Mouse (Mus musculus) heart, embryonic 11.5 days (tissue): ENCODE results near the gene Hist1h1b. TPM values are rescaled to one million over a fixed set of nuclear protein-coding genes. Genes with fewer than 3 reads are reported as not detected.
"Not testable (repeated sequence)": the region's sequence is repeated elsewhere in the genome, so short reads cannot be mapped to it uniquely, and the experiment has no call there.

Experiments used
- ATAC-seq: fragments of 200-750 bp; cut with Nextera tagmentation; replicated peaks from 2 replicates; pipeline ENCODE4 v1.8.0; 2017; ENCODE audit warnings: moderate library complexity; ENCODE audit not compliant: insufficient number of reproducible peaks, low FRiP score, low TSS enrichment
- H3K27ac ChIP-seq: fragments of 300-500 bp; sonication (generic); 2 replicates; pipeline ENCODE4 v1.5.1; 2014; ENCODE audit warnings: mild to moderate bottlenecking, low read depth, low read length
- H3K27me3 ChIP-seq: fragments of 300-500 bp; sonication (generic); 2 replicates; pipeline ENCODE4 v1.6.1; 2014; ENCODE audit warnings: mild to moderate bottlenecking, low read length, mixed read lengths; ENCODE audit not compliant: control insufficient read depth, insufficient read depth
- H3K36me3 ChIP-seq: fragments of 300-500 bp; sonication (generic); 2 replicates; pipeline ENCODE4 v1.6.1; 2014; ENCODE audit warnings: mild to moderate bottlenecking, low read length, moderate library complexity, mixed read lengths; ENCODE audit not compliant: control insufficient read depth, insufficient read depth
- H3K4me1 ChIP-seq: fragments of 300-500 bp; sonication (generic); 2 replicates; pipeline ENCODE4 v1.6.1; 2014; ENCODE audit warnings: low read length; ENCODE audit not compliant: control insufficient read depth, insufficient read depth
- H3K4me2 ChIP-seq: fragments of 300-500 bp; sonication (generic); 2 replicates; pipeline ENCODE4 v1.6.1; 2014; ENCODE audit warnings: mild to moderate bottlenecking, moderate library complexity
- H3K4me3 ChIP-seq: fragments of 300-500 bp; sonication (generic); 2 replicates; pipeline ENCODE4 v1.5.1; 2014; ENCODE audit warnings: low read depth, low read length
- H3K9ac ChIP-seq: fragments of 300-500 bp; sonication (generic); 2 replicates; pipeline ENCODE4 v1.6.1; 2014; ENCODE audit warnings: mild to moderate bottlenecking, low read depth, low read length, moderate library complexity
- H3K9me3 ChIP-seq: fragments of 300-500 bp; sonication (generic); replicated peaks from 2 replicates; pipeline ENCODE4 v1.6.1; 2016; ENCODE audit warnings: low read length; ENCODE audit not compliant: control insufficient read depth
- WGBS: fragments of 180-500 bp; shearing (Covaris S2); extraction: QIAGEN DNeasy Blood & Tissue Kit; methylation state at CpG from one replicate; pipeline ENCODE4 v1.1.7; 2014; ENCODE audit not compliant: insufficient replicate concordance; 5-methylcytosine and 5-hydroxymethylcytosine counted together
- polyA plus RNA-seq: library from polyadenylated mRNA; unstranded; fragments of >200 nt; fragmentation: Nextera tagmentation; extraction: Ambion mirVana; gene quantifications from 2 replicates; pipeline ENCODE4 v1.2.1, GENCODE M21; 2014

The Hist1h1b gene
- polyA plus RNA-seq, 1 experiment from 2014 or later: 10.8 TPM

DNA sequence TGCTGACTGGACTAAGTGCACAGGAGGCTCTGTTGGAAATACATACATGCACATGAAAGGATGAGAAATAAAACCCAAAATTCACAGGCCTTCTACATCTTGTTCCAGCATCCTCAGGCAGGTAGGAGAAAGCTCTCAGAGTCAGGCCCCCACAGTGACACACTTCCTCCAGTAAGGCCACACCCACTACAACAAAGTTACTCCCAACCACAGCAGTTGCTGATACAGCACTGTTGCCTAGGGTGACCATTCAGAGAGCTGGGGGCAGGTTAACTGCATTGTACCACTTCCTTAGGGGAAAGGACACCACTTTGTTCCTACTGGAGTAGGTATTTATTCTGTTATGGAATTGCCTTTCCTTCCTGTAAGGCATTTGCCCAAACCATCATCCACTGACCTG is 16.7 kb upstream of the Hist1h1b start:
- not testable (repeated sequence) for ATAC-seq, H3K4me1 ChIP-seq, H3K9me3 ChIP-seq, H3K4me2 ChIP-seq, H3K27ac ChIP-seq, H3K4me3 ChIP-seq, H3K9ac ChIP-seq, H3K36me3 ChIP-seq, H3K27me3 ChIP-seq

DNA sequence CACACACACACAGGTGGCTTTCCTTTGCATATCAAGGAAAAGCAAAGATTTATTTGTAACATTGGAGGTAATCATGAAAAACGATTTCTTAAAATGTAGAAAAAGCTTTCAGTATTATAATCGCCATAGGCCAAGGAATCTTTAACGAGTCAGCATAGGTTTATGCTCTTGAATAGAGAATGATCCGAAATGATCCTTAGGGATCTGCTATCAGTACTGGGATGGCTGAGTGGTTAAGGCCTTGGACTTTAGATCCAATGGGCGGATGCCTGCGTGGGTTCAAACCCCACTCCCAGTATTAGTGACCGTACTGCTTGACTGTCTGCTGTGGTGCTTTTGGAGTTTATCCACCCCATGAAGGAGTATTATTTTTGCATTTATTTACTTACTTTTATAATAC is 15.2 kb upstream of the Hist1h1b start:
- 88% methylated on average over 7 of the region's 7 CpGs for WGBS
- H3K9me3 ChIP-seq: no peaks in the 10 kb centered on the region
- no peak overlapping the region for H3K27ac ChIP-seq
- no peaks in the 10 kb centered on the region for H3K36me3 ChIP-seq
- H3K4me3 ChIP-seq: no peak overlapping the region
- no peak overlapping the region for H3K4me2 ChIP-seq
- no peaks in the 10 kb centered on the region for H3K27me3 ChIP-seq
- peaks cover 3% of the 10 kb centered on the region; the same call in 1 of the 2 replicates for H3K4me1 ChIP-seq
- H3K9ac ChIP-seq: no peak overlapping the region
- no peak for ATAC-seq

DNA sequence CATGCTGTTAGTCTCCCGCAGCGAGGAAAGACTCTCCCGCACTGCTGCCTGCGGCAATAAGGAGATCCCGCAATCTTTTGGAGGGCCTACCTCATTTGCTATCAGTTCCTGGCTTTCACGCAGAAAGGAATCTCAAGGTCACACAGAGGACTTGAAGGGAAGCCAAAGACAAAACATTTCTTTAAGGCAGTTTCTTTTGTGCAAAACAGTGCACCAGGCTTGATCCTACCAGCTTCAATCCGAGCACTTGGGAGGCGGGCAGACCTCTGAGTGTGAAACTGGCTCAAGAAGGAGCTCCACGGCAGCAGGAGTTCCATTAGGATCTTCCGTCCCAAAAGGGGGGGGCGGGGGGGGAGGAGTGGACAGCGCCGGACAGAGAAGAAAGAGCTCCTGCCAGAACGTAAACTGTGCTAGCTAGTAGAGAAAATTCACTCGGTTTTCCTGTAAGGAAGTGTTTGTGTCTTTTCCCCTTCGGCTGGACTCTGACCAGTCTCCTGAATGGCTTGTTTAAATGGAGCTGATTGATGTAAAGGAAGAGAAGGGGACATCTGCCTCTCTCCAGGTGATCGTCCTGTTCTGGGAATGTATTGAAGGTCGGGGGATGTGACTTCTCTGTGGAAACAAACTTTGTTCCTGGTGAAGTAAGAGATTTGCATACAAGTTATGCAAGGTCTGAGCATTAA is 10.3 kb upstream of the Hist1h1b start:
- H3K9me3 ChIP-seq: no peaks in the 10 kb centered on the region
- H3K4me3 ChIP-seq: peak overlapping the region; percentile 33
- H3K4me2 ChIP-seq: peak overlapping the region; percentile 68
- no peaks in the 10 kb centered on the region for H3K36me3 ChIP-seq
- 0 out of 2 replicates have a peak overlapping the region, but pooled peaks have one; percentile 35 for H3K27ac ChIP-seq
- H3K9ac ChIP-seq: peak overlapping the region; percentile 69
- no peak for ATAC-seq
- H3K4me1 ChIP-seq: peaks cover 5% of the 10 kb centered on the region; the same call in 1 of the 2 replicates
- WGBS: 6% methylated on average over 18 of the region's 18 CpGs
- H3K27me3 ChIP-seq: no peaks in the 10 kb centered on the region

DNA sequence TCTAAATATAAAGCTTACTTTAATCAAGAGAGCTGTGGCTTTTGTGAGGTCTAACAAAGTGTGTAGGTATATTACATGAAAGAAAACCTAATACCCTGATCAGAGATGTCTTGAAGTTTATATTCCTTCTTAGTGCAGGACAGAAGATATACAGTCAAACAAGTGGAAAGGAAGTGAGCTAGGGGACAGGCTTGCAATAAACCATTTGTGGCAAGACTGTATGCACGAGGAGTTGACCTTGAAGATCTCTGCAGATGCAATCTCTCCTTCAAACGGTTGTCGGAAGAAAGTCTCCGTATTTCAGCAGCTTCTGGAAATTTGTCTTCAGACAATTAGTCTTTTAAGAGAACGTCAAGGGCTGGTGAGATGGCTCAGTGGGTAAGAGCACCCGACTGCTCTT is 9.5 kb upstream of the Hist1h1b start:
- no peaks in the 10 kb centered on the region for H3K9me3 ChIP-seq
- WGBS: 56% methylated on average over 6 of the region's 6 CpGs
- no peak overlapping the region for H3K9ac ChIP-seq
- H3K27me3 ChIP-seq: no peaks in the 10 kb centered on the region
- ATAC-seq: no peak
- H3K27ac ChIP-seq: no peak overlapping the region
- H3K4me2 ChIP-seq: no peak overlapping the region
- H3K36me3 ChIP-seq: no peaks in the 10 kb centered on the region
- no peak overlapping the region for H3K4me3 ChIP-seq
- peaks cover 5% of the 10 kb centered on the region; the same call in 1 of the 2 replicates for H3K4me1 ChIP-seq

DNA sequence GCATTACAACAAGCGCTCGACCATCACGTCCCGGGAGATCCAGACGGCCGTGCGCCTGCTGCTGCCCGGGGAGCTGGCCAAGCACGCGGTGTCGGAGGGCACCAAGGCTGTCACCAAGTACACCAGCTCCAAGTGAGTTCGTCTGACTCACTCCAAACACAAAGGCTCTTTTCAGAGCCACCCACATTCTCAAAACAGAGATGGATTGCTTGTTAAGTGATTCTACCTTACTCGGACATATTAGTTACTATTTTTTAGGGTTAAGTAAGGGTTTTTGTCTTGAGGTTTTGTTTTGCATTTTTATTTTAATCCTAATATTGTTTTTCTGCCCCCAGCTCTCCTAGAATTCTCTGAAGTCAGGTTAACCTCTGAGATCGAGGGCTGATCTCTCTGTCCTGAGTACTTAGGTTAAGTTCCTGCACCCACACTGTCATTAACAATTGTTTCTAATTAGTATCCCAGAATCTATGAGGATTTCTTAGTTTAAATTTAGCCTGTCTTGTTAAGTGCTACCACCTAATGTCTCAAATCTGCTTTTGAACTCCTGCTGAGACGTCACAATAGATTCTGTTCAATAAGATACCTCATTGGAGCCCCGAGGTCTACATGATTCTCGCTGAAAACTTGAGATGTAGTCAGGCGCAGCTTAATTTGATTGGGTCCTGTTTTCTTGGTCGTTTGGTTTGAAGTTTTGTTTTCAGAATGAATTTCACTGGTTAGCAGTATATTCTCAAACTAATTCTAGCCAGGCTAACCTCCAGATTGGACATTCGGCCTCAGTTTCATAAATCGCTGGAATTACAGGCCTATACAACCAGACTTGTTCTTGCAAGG is 7.6 kb upstream of the Hist1h1b start:
- Histone ChIP-seq H3K4me3 (peak overlapping the region; percentile 27), H3K27me3 (no peaks in the 10 kb centered on the region), H3K9me3 (no peaks in the 10 kb centered on the region), H3K4me2 (peak overlapping the region; percentile 60), H3K27ac (peak overlapping the region; percentile 79), H3K9ac (peak overlapping the region; percentile 54; the same call in 1 of the 2 replicates), H3K36me3 (no peaks in the 10 kb centered on the region), H3K4me1 (peaks cover 12% of the 10 kb centered on the region)
- ATAC-seq: 0 out of 2 replicates have a peak, but pooled peaks have one; percentile 1
- 29% methylated on average over 13 of the region's 21 CpGs for WGBS

DNA sequence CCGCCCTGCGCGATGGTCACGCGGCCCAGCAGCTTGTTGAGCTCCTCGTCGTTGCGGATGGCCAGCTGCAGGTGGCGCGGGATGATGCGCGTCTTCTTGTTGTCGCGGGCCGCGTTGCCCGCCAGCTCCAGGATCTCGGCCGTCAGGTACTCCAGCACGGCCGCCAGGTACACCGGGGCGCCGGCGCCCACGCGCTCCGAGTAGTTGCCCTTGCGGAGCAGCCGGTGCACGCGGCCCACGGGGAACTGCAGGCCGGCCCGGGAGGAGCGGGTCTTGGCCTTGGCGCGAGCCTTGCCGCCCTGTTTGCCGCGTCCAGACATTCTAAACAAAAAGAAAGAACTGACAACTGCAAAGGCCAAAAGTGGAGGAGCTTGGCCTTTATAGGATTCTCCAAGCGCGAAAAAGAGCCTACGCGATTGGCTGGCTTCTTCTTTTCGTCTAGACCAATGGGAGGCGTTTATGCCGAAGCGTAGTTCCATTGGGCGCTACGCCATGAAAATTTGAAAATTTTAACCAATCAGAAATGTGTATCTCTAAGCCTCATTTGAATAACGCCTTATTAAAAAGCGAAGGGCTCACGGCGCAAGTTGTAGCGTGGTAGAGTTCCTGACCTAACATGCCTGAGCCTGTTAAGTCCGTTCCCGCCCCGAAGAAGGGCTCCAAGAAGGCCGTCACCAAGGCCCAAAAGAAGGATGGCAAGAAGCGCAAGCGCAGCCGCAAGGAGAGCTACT is 6.6 kb upstream of the Hist1h1b start, which contains the start of the genes Hist1h2an and Hist1h2bp:
Gene Hist1h2an (minus strand): TSS at position 320 of the 731 bp plus-strand sequence.
Gene Hist1h2bp (plus strand): TSS at position 563 of the 731 bp plus-strand sequence.
- H3K9me3 ChIP-seq, H3K27me3 ChIP-seq, H3K36me3 ChIP-seq: not testable (repeated sequence)
- peak within 1 kb of the TSS; percentile 39 for H3K4me3 ChIP-seq
- H3K27ac ChIP-seq: peak within 1 kb of the TSS; percentile 84
- WGBS: under 1% methylated on average over 38 of the region's 63 CpGs
- ATAC-seq: peak; percentile 95
- H3K4me1 ChIP-seq: peaks cover 16% of the 10 kb centered on the region
- H3K4me2 ChIP-seq: peak within 1 kb of the TSS; percentile 61
- H3K9ac ChIP-seq: peak within 1 kb of the TSS; percentile 69; the same call in 1 of the 2 replicates

DNA sequence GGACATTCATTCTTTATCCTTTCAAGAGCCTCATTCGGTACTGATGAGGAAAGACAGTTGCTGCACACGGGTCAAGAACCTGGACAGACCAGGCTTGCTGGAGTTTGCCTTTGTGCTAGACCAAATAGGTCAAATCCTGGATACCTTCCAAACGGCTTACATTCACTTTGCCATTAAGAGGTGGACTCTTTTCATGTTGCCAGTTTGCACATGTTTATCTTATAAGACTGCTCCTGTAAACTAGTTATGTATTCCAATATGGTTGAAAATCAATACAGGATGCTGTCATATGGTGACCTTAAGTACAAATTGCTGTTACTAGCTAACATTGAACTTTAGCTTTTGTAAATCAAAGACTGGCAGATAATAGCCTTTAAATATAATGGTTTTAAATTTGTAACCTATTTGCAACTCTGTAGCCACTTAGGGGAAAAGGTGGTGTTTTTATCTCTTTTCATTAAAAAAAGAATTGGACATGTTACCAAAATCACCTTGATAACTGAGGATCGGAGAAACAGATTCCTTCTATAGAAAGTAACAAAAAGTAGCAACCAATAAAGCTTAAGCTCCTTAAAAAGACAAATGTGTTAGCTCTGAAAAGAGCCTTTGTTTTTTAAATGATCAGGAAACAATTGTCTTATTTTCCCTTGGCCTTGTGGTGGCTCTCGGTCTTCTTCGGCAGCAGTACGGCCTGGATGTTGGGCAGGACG is 5.9 kb upstream of the Hist1h1b start:
- peak overlapping the region; percentile 84 for H3K27ac ChIP-seq
- no peak for ATAC-seq
- peak overlapping the region; percentile 61 for H3K4me2 ChIP-seq
- H3K4me1 ChIP-seq: peaks cover 16% of the 10 kb centered on the region
- 9% methylated on average over 8 of the region's 8 CpGs for WGBS
- H3K9me3 ChIP-seq: no peaks in the 10 kb centered on the region
- H3K36me3 ChIP-seq: no peaks in the 10 kb centered on the region
- peak overlapping the region; percentile 69; the same call in 1 of the 2 replicates for H3K9ac ChIP-seq
- H3K27me3 ChIP-seq: no peaks in the 10 kb centered on the region
- H3K4me3 ChIP-seq: peak overlapping the region; percentile 39

DNA sequence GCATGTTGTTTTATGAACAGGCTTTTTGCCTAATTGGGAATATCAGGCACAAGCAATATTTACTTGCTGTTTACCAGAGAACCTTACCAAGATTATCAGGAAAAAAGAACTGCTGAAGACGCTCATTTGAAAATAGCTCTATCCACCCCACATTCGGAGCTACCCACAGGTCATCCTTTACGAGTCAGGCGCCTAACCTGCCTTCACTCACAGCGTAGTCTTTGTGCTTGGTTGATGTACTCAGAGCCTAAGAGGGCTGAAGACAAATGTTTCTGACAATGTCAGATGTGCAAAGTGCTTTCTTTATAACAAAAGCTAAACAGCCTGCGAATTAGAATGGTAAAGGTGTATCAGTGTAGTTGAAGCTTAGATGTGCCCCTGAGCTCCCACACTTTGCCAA is 3.9 kb upstream of the Hist1h1b start:
- H3K9me3 ChIP-seq: no peaks in the 10 kb centered on the region
- peaks cover 13% of the 10 kb centered on the region; the same call in 1 of the 2 replicates for H3K4me1 ChIP-seq
- no peaks in the 10 kb centered on the region for H3K27me3 ChIP-seq
- no peak overlapping the region for H3K4me3 ChIP-seq
- peak overlapping the region; percentile 82 for H3K27ac ChIP-seq
- ATAC-seq: no peak
- 39% methylated on average over 6 of the region's 6 CpGs for WGBS
- H3K4me2 ChIP-seq: peak overlapping the region; percentile 75
- no peaks in the 10 kb centered on the region for H3K36me3 ChIP-seq
- peak overlapping the region; percentile 71 for H3K9ac ChIP-seq
